Mouse (Mus musculus) spleen, postnatal 4 days (tissue): ENCODE results near the gene Dzip3.

Experiments
- DNase-seq, 2 experiments: peaks; one replicate each; pipeline ENCODE4 v3.0.0; 2022; ENCODE audit warnings: low spot score in 2 of 2

Dzip3 gene

DNA sequence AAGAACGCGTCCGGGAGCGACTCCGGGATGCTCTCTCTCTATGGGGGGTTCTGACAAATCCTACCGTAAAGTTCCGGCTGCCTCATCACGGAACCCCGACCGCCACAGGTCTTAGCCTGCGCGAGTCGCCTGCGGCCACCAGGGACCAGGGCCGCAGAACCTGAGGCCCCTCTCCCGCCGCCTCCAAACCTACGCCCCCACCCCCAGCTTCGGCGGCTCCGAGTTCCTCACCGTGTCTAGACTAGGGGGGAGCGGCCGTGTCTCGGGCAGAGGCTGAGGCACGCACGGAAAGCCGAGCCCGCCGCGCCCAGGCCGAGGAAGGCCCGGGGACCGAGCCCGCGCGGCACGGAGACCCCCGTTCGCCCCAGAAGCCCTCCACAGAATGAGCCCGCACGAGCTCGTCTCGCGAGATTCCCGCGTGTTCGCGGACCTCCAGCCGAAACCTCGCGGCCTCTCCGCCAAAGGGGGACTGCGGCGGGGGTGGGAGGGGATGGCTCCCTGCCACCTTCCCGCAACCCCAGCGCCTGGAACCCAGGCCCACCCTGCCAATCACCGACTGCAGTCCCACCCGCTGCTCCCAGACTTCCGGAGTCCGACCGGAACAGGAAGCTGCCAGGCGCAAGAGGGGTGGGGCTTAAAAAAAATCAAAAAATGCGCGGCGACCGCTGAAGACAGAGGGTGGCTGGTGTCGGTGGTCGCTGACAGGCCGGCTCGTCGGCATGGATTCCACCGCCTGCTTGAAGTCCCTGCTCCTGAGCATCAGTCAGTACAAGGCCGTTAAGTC, at the start of gene Dzip3, which contains the start of gene Cip2a:
Gene Dzip3, minus strand, starts transcription at position 607 of the 784 bp plus-strand sequence.
Gene Cip2a, plus strand, starts transcription at position 627 of the 784 bp plus-strand sequence.
- peak; percentile 86 to 92 for DNase-seq

DNA sequence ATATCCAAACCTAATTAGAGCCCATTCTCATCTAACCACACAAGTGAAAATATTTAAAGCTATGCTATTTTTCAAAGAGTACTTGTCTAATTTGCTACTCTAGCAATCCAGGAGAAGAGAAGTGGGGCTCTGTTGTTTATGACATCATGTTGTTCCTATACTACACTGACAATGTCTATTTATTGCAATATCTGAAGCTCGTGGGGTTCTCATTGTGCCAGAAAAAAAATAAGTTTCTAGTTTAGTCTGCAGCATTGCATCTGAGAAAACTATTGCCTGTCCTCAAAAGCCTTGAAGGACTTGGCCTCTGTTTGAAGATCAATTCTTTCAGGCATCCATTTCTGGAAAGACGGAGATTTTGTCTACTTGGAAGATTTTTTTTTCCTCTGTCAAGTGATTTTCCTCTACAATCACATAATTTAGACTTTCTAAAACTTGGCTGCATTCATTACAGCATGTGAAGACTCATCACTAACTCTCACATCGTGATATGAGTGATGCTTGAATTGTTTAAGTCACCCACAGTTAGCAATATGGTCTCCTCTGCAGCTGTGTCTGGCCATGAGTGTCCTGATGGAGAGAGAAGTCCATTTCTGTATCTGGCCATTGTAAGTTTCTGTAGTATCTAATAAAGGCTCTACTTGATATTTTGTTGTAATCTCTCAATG, 46.7 kb upstream of the Dzip3 start:
- no peak for DNase-seq

- DNase-seq = no peak
Observed at GRCm38 (mm10) chr16:49037771-49038170, 43.8 kb upstream of the Dzip3 start.

DNA sequence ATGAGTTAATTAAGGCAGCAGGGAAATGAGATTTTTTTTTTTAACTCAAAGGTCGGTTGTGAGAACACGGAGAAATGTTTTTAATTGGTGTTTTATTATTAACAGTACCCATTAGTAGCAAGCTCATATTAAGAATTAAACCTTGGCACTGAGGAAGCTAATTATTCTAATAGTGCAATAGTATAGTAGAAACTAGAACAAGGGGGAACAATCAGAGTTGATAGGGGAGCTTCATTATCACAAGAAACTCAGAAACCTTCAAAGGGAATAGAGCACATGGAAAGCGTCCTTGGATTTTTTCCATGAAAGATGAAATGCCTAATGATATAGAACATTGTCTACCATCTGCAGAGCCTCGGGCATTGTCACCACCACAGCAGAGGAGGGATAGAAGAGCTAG, 41.9 kb upstream of the Dzip3 start:
- DNase-seq = no peak

- DNase-seq = no peak
Observed at GRCm38 (mm10) chr16:49016620-49017332, 22.8 kb upstream of the Dzip3 start.

- no peak for DNase-seq
Observed at GRCm38 (mm10) chr16:49004151-49004550, 10.2 kb upstream of the Dzip3 start.

- no peak for DNase-seq
Observed at GRCm38 (mm10) chr16:48994343-48994693, 353 bp upstream of the Dzip3 start.

DNA sequence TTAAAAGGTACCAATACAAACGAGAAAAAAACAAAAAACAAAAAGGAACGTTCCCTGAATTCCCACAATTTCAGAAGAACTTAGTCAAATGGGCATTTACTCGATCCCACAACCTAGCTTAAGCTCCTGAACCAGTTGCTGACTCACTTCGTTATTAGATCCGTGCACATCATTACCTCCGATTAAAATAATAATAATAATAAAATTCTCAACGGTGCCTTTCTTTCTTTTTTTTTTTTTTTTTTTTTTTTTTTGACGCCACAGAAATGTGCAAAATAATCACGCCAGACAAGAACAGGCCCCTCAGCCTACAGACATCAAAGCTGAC, 770 bp downstream of the Dzip3 start:
- no peak for DNase-seq

GRCm38 (mm10) chr16:48992437-48993230, 1.3 kb downstream of the Dzip3 start:
- no peak for DNase-seq

GRCm38 (mm10) chr16:48989700-48990099, 4.3 kb downstream of the Dzip3 start:
- no peak for DNase-seq

GRCm38 (mm10) chr16:48985034-48985627, 8.8 kb downstream of the Dzip3 start:
- no peak for DNase-seq

DNA sequence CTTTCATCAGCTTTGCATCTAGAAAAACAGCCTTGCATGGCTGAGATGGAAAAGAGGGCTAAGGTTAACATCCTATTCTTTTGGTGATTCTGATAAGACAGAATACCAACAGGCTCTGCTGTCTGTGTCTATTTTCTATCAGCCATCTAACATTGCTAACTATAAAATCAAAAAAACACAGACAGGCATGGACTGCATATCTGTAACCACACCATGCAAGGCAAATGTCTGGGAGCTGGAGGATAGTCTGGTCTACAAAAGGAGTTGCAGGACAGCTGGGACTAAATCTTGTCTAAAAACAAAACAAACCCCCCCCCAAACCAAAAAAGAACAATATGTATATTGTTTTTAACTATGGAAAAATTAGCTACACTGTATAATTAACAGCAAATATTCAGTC, 14.0 kb downstream of the Dzip3 start:
- no peak for DNase-seq

GRCm38 (mm10) chr16:48973548-48973947, 20.4 kb downstream of the Dzip3 start:
- DNase-seq = no peak

- no peak for DNase-seq
Observed at GRCm38 (mm10) chr16:48972996-48973395, 21.0 kb downstream of the Dzip3 start.

GRCm38 (mm10) chr16:48941805-48942204, 52.2 kb downstream of the Dzip3 start:
- DNase-seq = peak in 1 of 2 experiments; percentile 57

DNA sequence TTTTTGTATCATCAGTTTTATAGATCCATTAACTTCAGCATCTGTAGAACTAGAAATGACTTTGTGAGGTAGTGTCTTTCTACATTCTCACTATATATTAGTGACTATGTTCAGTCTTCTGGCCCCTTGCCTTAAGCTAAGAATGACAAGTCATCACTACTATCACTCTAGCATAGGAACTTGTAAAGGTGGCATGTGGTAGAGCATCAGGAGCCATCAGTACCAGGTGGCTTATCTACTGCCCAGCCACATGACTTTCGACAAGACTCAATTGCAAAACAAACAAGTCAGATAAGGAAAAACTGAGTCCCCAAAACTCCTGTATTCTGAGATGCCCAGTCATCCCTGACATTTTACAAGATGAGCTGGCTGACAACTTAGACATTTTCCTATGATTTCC, 70.2 kb downstream of the Dzip3 start:
- DNase-seq = no peak

DNA sequence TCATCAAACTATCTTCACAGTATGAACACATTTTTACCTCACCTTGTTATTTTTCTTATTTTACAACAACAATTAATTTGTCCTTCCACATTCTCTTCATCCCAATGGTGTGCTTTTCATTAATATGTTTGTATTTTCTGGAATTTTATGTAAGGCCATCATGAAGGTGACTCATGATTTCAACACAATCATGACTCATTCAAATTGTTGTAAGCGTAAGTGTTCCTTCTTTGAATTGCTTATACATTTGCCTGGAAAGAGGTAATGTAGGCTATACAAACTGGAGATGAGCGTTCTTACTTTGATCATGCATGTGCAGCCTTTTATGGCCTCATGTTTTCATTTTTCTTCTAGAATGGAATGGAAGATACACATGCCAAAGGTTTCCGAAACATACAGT, 80.8 kb downstream of the Dzip3 start:
- DNase-seq = no peak

GRCm38 (mm10) chr16:48911184-48911583, 82.8 kb downstream of the Dzip3 start:
- DNase-seq = no peak

DNA sequence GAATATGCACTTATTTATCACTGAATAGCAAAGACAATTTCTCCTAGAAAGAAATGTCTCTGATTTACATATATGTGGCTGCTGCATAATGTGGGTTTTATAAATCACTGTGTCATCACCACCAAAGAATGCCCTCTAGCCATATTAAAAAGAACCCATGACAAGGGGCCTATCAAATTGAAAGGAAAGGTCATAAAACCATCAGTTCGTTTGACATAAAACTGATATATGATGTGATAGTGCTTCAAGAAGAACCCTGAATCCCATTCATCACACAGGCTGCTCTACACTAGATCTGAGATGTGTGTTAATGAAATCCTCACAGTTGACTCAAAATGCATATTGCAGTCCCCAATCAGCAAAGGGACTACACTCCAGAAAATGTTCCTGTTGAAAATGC, 94.1 kb downstream of the Dzip3 start:
- DNase-seq = no peak

DNA sequence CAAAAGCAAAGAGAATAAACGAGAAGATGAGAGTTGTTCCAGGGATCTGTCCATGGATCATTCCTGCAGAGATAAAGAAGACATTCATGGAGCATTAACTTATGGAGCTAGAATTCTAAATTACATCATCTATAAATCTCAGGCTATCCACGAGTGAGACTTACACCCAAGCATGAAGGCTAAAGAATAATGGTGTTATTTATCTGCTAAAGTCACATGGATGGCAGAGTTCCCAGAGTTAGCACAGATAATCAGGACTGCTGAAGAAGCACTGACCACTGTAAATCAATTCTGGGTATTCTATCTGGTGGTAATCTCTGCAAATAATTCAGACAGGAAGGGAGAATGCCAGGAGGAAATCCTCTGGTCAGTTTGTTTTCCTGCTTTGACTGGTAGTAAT, 103.2 kb downstream of the Dzip3 start:
- DNase-seq = no peak
